Mouse (Mus musculus) liver, embryonic 14.5 days (tissue): ENCODE measurements at regions not wholly inside any gene's neighbourhood (a gene's known extent, or its start where the extent isn't known, plus 50 kb on each side); places are given as distances from the start of the nearest gene placed in this dataset.

Source experiments
- CTCF ChIP-seq: IDR thresholded peaks from 2 replicates; pipeline ENCODE4 v1.5.1; 2016; ENCODE audit warnings: antibody characterized with exemption, low read depth, control low read depth
- EP300 ChIP-seq: IDR thresholded peaks from 2 replicates; pipeline ENCODE4 v1.6.1; 2016; ENCODE audit warnings: antibody characterized with exemption, low read depth

DNA sequence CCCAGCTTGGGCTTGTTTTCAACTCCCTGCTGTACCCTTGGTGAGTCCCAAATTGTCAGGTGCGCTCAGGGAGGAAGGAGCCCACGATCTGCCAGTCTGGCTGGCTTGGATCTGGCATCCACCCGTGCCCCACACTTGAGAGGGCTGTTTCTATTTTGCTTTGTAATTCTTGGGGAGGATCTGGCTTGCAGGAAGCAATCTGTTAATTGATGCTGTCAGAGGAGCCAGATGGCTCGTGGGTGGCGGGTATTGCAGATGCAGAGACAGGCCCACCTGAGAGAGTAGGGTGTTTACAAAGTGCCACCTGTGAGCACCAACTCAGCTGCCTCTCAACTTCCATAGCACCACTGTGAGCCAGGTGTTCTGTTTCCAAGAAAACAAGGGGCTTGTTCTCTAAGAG is 99.1 kb upstream of the Kcng1 start:
- TF ChIP-seq CTCF (no peak), EP300 (no peak)
